Mouse (Mus musculus): ENCODE measurements around the gene Mios.

The Mios gene

GRCm38 (mm10) chr6:8209047-8209865, at the start of gene Mios:
Gene Mios (plus strand): TSS chr6:8209222.
- peak; percentile 81 for DNase-seq (ENCODE audit: low spot score)

- no peak for DNase-seq (ENCODE audit: low spot score)
Observed at GRCm38 (mm10) chr6:8160001-8160400, 49.0 kb upstream of the Mios start.

GRCm38 (mm10) chr6:8164741-8165140, 44.3 kb upstream of the Mios start:
- DNase-seq (ENCODE audit: low spot score), result no peak

DNA sequence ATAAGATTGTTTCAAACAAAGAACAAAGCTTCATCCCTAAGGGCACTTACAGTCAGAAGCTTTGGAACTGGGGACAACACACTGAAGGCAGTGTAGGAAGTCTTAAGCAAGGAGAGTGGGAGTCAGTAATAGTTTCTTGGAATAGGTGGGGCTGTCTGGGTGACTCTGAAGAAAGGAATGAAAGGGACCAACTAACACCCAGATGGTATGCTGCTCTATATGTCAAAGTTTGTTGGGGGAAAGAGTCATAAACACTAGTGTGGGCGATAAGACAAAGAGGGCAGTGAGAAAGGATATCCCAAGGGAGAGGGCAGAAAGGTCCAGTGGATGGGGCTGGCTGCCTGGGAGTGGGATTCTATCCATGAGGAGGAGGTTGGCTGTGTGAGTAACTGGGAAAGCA, 36.9 kb upstream of the Mios start:
- no peak for DNase-seq (ENCODE audit: low spot score)

DNA sequence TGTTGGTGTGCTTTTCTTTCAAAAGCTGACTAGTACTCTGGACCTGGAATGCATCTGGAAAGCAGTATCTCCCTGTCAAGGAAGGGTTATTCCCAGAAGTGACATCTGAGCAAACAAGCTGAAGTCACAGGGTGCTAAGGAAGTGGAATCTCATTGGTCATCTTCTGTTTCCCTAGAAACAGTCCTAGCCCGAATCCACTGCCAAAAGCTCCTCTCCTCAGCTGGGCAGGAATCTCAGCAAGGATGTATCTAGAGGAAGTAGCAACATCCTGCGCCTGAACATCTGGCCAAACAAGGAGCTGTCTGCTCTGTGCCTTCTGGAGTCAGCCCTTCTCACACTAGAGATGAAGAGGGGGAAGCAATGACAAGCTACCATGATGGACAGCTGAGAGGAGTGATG, 35.0 kb upstream of the Mios start:
- no peak for DNase-seq (ENCODE audit: low spot score)

- no peak for DNase-seq (ENCODE audit: low spot score)
Observed at GRCm38 (mm10) chr6:8175346-8175745, 33.7 kb upstream of the Mios start.

- DNase-seq (ENCODE audit: low spot score), result no peak
Observed at GRCm38 (mm10) chr6:8176116-8176515, 32.9 kb upstream of the Mios start.

DNA sequence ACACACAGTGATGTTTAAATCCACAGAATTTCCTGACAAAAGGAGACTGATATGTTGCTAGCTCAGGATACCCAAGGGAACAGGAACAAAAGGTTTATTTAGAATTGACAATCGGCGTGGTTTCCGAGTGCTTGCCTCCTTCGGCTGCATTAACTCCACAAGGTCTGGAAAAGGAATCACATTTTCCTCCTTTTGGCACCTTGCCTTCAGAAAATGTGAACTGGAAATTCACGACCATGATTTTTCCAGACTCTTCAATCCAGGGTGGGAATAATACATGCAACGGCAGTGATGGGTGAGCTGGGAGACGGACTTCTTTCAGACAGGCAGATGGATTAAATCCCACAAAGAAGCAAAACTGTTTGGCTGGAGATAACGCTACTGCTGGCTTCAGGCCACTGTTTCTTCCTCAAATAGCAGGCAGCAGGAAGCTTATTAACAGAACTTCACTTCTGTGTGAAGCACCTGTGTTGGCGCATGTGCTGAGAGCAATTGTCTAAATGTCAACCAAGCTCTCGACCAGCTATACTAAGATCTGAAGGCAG, 30.6 kb upstream of the Mios start:
- DNase-seq (ENCODE audit: low spot score), result no peak

DNA sequence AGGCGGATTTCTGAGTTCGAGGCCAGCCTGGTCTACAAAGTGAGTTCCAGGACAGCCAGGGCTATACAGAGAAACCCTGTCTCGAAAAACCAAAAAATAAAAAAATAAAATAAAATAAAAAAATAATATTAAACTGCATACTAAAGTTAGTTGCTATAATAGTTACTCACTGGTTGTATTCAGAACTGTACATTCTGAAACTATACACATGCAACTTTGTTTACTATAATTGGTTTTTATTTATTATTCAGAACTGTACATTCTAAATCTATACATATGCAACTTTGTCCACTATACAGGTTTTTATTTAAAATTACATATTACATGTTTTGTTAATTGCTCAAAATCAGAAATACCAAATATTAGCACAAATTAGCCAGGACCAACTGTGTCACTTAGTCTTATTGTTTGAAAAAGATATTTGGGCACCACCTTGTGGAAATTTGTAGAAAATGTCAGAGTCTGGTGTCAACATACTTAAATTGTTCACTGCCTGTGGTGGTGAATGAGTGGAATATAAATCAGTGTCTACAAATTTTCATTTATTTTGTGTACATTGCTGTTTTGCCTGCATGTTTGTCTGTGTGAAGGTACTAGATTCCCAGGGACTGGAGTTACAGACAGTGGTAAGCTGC, 20.3 kb upstream of the Mios start:
- no peak for DNase-seq (ENCODE audit: low spot score)

DNA sequence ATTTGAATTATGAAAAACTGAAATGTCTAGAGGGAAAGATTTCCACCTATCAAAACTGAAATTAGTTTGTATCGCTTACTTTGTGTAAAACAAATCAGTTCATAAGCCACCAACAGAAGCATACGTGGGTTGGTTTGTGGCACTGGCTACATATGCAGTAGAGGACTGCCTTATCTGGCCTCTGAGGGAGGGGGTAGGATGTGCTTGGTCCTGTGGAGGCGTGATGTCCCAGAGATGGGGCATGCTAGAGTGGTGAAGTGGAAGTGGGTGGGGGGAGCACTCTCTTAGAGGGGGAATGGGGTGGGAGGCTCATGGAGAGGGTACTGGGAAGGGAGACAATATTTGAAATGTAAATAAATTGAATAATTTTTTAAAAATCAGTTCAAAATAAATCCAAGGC, 19.1 kb upstream of the Mios start:
- no peak for DNase-seq (ENCODE audit: low spot score)

- no peak for DNase-seq (ENCODE audit: low spot score)
Observed at GRCm38 (mm10) chr6:8192517-8192916, 16.5 kb upstream of the Mios start, which contains the start of gene Col28a1. Gene Col28a1 (minus strand): TSS chr6:8192617.

DNA sequence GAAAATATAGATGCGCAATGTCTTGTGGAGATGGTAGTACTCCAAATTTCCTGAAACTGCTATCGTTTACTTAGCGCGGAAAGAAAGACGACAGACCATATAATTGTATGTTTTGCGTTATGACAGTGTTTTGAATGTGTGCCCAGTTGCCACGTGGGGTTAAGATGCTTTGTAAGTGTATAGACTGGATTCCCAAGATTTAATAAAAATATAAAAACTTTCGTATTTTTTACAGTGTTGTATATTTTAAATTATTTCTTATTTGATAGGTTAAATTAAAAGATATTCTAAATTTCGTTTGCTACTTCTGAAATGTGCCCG, 804 bp downstream of the Mios start:
- DNase-seq (ENCODE audit: low spot score), result no peak

- DNase-seq (ENCODE audit: low spot score), result peak; percentile 25
Observed at GRCm38 (mm10) chr6:8210661-8211060, 1.6 kb downstream of the Mios start.

DNA sequence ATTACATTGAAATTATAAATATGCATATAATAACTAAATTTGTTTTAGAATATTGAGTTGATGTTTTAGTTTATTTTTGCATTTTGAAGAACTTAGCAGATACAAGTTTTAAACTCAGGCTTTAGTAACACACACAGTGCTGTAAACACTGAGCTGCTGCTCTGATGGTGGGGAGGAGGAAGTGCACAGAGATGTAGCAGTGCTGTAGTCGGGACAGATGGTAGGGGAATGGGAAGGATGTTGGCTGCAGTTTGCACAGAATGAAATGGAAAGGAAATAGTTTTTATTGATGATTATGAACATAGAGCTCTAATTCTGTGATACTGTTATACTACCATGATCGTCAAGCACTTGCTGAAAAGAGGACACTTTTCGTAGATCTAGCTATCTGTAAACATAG, 18.0 kb downstream of the Mios start:
- DNase-seq (ENCODE audit: low spot score), result no peak

- DNase-seq (ENCODE audit: low spot score), result no peak
Observed at GRCm38 (mm10) chr6:8228596-8228995, 19.6 kb downstream of the Mios start.

DNA sequence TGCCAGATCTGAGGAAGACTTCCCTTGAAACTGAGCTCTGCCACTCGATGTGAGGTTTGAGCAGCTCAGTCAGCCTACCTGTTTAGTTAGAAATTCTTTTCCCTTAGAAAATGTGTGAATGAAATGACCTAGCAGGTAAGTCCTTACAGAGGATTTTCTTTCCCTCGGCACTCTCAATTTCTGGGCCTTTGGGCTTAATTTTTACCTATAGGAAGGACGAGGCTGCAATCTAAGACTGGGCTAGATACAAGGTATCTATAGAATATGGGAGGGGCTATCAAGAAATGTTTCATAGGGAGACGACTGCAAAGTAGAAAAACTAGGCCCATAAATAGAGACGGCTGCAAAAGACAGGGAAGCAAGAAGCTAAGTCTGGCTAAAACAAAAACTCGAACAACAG, 49.3 kb downstream of the Mios start:
- peak; percentile 36 for DNase-seq (ENCODE audit: low spot score)

GRCm38 (mm10) chr6:8259004-8259666, 50.1 kb downstream of the Mios start, which contains the start of the genes Rpa3, Umad1 and Gm45062:
Gene Rpa3 (minus strand): TSS chr6:8259173.
Gene Umad1 (plus strand): TSS chr6:8259288.
Gene Gm45062 (plus strand): TSS chr6:8259450.
- DNase-seq (ENCODE audit: low spot score), result peak; percentile 97

GRCm38 (mm10) chr6:8259667-8260044, 50.6 kb downstream of the Mios start:
- DNase-seq (ENCODE audit: low spot score), result no peak

DNA sequence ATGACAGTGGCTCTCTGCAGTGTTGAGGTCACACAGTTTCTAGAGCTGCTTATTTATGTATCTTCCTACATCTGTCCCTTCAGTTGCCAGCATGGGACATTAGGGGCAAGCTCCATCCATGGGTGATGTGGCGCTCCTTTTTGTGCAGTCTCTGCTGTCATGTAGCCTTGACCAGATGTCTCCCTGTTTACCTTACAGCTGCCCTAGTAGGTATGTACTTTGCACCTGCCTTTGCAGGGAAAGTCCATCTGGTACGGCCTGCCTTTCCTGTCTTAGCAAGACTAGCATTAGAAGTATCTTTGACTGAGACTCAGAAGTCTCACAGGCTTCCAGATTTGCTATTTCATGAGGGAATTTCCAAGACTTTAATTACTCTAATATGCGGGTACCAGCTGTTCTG, 62.0 kb downstream of the Mios start:
- DNase-seq (ENCODE audit: low spot score), result no peak

- DNase-seq (ENCODE audit: low spot score), result peak; percentile 61
Observed at GRCm38 (mm10) chr6:8274387-8275054, 65.5 kb downstream of the Mios start.

GRCm38 (mm10) chr6:8275098-8275497, 66.1 kb downstream of the Mios start:
- peak; percentile 59 for DNase-seq (ENCODE audit: low spot score)

- no peak for DNase-seq (ENCODE audit: low spot score)
Observed at GRCm38 (mm10) chr6:8276431-8276830, 67.4 kb downstream of the Mios start.
